19 mouse cellular contexts compared by ENCODE assay signal in genomic region chr11:46401555-46401954, GRCm38 (mm10). TPM values are rescaled to one million over a fixed set of nuclear protein-coding genes. Genes with fewer than 3 reads are reported as not detected.
"Had no signal": no experiment of that assay in that cellular context is flagged by ENCODE, and none has a peak within 500 bp of the region (broad histone marks: within the 10 kb centered on the region; RNA-seq: fewer than 3 reads in every experiment).

No protein-coding gene starts in this region.

- H3K9ac ChIP-seq: limb, embryonic 12.5 days; liver, embryonic 13.5 days; liver, postnatal 0 days; lung, embryonic 15.5 days; midbrain, embryonic 15.5 days; neural tube, embryonic 13.5 days had no signal

- H3K4me2 ChIP-seq: limb, embryonic 12.5 days; liver, embryonic 13.5 days; lung, embryonic 15.5 days; midbrain, embryonic 11.5 days; midbrain, embryonic 15.5 days; neural tube, embryonic 13.5 days had no signal

- H3K27ac ChIP-seq: layer of hippocampus, adult 2 months; limb, embryonic 12.5 days; liver, embryonic 13.5 days; lung, embryonic 15.5 days; macrophage; midbrain, embryonic 15.5 days; neural tube, embryonic 13.5 days had no signal

- H3K4me3 ChIP-seq: layer of hippocampus, adult 2 months; limb, embryonic 12.5 days; liver, embryonic 13.5 days; lung, embryonic 15.5 days; megakaryocyte, embryonic 14.5 days; midbrain, embryonic 15.5 days; neural tube, embryonic 13.5 days had no signal

- DNase-seq: kidney, adult 2 months; kidney, postnatal 14 days; liver; liver, embryonic 13.5 days; liver, postnatal 0 days; lung, postnatal 14 days; retina, postnatal 1 day; right cerebral cortex, postnatal 4 days; spleen, adult 18-20 months; thymus, adult 18-20 months; thymus, postnatal 14 days had no signal

- H3K36me3 ChIP-seq: limb, embryonic 12.5 days; liver, embryonic 13.5 days; lung, embryonic 15.5 days; midbrain, embryonic 15.5 days; neural tube, embryonic 13.5 days had no signal

- H3K9me3 ChIP-seq: limb, embryonic 12.5 days; liver, embryonic 13.5 days; lung, embryonic 15.5 days; megakaryocyte, embryonic 14.5 days; midbrain, embryonic 15.5 days; neural tube, embryonic 13.5 days had no signal

- H3K27me3 ChIP-seq: liver, embryonic 13.5 days; lung, embryonic 15.5 days; midbrain, embryonic 15.5 days; neural tube, embryonic 13.5 days had no signal

- ATAC-seq: liver, postnatal 0 days; midbrain, embryonic 15.5 days had no signal

- H3K4me1 ChIP-seq: limb, embryonic 12.5 days; lung, embryonic 15.5 days; midbrain, embryonic 15.5 days; neural tube, embryonic 13.5 days had no signal

RNA-seq across cellular contexts. Expression of gene Fam71b, which starts 5.2 kb away (rescaled TPM):
- polyA plus RNA-seq: limb, embryonic 12.5 days; liver, embryonic 13.5 days; liver, postnatal 0 days; macrophage; midbrain, embryonic 11.5 days; midbrain, embryonic 15.5 days; neural tube, embryonic 13.5 days had no signal

RNA-seq across cellular contexts. Expression of gene Itk, which starts 12.2 kb away (rescaled TPM):
- polyA plus RNA-seq: limb, embryonic 12.5 days; midbrain, embryonic 11.5 days; midbrain, embryonic 15.5 days; neural tube, embryonic 13.5 days had no signal

RNA-seq across cellular contexts. Expression of gene Havcr2, which starts 53.2 kb away (rescaled TPM):
- polyA plus RNA-seq: limb, embryonic 12.5 days had no signal
